Mouse (Mus musculus): ENCODE data around the gene Esrrg.

Esrrg gene

DNA sequence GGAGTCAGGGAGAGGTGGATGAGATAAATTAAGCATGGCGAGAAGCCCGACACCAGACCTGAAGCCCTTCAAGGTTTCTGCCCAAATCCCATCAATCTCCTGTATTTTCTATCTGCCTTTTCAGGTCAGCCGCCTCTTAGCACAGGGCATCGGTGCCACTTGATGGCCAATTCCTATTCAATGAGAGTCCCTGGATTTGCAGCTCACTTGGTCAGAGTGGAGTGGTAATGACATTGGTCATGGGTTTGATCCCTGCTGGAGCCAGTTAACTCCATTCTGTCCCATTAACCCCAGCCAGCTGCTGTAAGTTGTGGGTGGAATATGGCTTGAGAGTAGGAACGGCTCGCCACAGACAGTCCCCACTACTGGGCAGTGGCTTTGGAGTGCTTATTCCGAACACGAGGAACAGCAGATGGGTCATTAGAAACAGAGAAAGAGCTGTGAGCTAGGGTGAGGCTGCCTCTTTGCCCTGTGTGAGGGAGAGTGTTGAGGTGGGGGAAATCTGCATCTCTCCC lies 101.9 kb downstream of the Esrrg start:
- no peak for DNase-seq

DNA sequence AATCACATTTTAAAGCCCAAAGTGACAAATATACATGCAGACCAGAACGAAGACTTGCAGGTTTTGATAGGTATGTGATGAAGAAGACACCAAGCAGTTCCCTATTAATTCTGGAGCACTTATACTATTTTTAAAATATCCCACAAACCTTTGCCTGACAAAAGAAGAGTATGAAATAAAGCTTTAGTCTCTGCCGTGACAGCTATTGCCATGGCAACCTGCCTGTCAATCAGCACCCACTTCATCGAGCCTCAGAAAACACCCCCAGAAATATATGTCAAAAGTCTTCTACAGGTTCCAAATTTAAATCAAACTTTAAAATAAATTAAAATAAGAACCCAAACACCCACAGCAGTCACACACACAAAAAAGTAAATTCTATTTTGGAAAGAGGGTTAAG lies 112.4 kb downstream of the Esrrg start:
- DNase-seq, result no peak

DNA sequence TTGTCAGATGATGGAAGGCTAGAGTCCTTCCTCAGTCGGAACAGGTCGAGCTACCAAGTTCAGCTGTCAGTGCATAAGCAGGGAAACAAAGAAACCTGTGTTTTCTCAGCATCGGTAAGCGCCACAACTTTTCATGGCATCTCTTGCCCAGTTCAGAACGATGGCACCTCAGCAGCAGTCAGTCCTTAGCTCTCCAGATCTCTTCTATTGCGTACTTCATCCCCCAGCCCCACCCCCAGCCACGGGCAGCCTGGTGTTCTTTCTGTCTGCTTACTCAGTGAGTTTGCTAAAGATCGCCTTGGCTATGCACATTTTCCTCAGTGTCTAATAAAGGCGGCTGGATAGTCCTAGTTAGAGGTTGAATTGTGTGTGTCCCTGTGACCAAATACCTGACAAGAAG lies 113.4 kb downstream of the Esrrg start:
- no peak for DNase-seq

DNA sequence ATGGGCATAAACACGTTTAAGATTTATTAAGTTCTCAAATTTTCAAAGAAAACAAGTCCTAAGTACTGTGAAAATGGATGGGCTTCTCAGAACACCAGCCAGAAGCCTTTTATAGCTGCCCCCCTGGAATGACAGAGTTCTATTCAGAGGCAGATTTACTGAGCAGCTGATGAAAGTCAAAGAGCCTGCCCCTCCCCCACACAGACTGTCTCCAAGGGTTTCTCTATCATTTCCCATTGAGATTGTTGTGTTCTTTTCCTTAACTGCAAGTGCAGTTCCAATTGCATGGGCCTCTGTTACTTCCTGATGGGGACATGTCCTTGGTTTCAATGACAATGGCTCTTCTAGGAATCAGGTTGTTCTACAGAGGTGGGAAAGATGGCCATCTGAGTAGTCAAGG lies 116.1 kb downstream of the Esrrg start:
- no peak for DNase-seq

DNA sequence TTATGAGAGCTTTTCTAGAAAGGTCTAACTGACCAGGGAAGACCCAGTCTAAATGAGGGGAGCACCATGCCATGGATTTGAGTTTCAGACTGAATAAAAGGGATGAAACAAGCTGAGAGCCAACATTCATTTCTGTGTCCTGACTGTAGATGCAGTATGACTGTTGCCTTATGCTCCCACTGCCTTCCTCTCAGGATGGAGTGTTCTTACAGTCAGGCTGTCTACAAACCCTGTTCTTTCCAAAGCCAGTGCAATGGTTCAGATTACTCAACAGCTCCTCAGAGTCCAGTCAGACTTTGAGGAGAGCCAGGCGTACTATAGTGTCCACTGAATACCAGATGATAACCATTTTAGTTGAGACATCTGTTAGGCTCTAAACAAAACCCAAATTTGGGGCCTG lies 116.8 kb downstream of the Esrrg start:
- no peak for DNase-seq

DNA sequence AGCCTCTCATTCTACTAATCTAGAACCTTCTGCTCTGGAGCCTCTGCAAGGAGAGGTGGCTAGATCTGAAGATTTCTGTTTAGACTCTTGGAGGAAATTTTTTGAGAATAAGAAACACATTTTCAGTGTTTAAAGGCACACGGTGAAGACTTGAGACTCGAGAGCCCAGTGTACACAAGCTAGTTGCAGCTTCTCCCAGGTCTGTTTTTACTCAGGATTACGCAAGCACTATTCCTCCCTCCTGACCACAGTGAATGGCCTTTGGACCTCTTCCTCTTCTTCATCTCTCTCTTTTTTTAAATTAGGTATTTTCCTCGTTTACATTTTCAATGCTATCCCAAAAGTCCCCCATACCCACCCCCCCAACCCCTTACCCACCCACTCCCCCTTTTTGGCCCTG lies 122.6 kb downstream of the Esrrg start:
- DNase-seq, result no peak

DNA sequence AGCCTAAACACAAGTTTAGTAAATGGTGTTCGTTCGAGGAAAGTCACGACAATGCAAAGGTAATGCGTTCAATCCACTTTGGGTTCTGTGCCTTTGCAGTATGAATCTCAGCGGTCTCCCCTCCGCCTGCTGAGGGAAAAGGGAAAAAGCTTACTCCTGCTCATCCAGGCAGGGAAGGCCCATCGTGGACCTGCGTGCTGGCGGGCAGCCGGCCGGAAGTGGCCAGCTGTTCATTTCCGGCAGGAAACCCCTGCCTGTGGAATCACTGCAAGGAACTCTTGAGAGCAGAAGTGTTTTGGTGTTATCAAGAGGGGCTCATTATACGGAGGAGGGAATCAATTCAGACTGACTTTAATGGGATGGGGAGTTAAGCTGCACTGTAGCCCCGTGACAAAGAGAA lies 127.9 kb downstream of the Esrrg start:
- no peak for DNase-seq

DNA sequence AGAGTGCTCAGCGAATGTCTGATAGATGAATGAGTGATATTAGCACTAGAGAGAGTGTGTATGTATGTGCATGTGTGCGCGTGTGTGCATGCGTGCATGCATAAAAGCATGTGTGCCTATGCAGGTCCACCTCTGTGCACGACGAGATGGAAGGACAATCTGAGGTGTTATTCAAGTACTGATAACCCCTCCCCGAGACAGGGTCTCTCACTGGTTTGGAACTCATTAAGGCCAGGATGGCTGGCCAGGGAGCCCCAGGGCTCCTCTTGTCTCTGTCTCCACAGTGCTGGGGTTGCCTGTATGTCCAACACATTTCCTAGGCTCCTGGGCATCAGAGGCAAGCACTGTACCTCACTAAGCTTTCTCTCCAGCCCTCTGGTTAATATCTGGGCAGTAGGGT lies 128.7 kb downstream of the Esrrg start:
- DNase-seq, result no peak

DNA sequence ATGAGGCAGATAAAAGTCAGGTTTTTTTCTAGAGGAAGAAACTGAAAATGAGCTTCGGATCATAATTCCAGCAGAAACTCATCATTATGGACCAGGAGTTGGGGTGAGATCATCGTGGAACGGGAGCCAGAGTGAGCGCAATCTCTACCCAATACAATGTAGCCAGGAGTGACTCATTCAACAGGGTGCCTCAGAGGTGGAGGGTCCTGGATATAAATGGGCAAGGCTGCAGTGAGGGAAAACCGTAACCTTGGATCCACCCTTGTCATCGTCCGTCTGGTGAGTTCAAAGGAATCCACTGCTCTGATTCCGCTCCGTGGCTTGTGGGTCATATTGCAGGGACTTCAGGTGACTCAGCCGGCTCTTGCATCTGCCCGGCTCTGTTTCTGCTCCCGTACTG lies 131.9 kb downstream of the Esrrg start:
- DNase-seq, result no peak

DNA sequence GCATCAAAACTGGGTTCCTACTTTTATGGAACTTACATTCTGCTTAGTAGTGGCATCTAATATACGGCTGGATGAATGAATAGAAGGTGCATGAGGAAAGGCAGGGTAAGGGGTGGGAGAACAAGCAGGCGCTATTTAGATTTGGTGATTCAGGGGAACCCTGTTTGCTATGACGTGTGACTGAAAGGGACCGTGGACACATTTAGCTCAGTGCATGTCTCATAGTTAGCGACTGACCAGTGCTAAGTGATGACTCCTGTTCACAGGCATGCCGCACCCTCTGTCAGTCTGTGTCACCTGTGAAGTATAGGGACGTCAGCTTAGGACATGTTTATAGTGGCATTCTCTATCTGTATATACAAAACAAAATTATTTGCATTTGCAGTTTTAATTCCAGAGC lies 132.7 kb downstream of the Esrrg start:
- DNase-seq, result no peak

DNA sequence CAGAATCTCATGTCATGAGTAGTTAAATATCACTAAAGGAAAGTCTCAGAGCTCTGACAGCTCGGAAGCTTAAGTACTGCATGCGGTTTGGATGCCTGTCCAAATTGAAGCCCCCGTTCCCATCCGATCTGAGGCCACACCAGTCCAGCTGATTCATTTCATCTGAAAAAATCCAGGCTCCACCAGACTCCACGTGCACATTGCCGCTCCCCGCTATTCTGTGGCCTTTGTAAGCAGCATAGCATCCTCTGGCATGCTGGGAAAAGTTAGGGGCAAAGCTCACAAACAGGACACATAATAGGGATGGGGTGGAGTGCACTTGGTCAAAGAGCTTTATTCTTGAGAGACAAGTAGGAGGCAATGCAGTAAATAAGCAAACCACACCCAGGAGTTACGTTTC lies 133.5 kb downstream of the Esrrg start:
- no peak for DNase-seq

DNA sequence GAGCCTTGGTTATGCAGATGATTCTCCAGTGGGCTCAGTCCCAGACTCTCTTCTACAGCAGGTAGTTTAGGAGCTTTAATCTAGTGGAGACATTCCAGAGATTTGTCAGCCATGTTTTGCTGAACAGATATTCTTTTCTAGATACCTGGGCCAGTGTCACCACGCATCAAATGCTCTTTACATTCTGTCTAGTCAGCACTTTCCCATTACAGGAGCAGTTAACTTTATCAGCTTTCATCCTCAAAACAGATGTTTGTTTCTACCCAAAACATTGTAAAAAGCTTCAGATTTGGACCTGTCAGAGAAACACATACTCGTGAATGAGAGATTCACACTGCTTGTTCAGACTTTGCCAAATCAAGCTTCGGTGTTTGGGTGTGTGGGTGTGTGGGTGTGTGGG lies 140.7 kb downstream of the Esrrg start:
- DNase-seq, result no peak

DNA sequence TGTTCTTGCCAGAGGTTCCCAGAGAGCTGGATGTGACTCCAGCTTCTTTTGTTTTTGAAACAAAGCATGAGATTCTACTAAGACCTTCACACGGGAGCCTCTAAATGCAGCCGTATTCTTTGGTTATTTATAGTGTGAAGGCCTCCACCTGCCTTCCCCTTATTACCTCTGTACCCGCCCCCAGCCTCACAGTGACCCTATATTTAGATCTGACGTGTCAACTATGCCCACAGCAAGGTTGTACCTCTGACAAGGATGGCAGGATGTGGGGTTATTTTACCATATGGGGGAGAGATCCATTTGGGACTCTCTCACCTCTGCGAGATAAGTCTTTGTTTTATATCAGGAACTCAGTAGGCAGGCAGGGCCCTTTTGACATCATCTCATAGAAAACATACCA lies 141.3 kb downstream of the Esrrg start:
- no peak for DNase-seq

DNA sequence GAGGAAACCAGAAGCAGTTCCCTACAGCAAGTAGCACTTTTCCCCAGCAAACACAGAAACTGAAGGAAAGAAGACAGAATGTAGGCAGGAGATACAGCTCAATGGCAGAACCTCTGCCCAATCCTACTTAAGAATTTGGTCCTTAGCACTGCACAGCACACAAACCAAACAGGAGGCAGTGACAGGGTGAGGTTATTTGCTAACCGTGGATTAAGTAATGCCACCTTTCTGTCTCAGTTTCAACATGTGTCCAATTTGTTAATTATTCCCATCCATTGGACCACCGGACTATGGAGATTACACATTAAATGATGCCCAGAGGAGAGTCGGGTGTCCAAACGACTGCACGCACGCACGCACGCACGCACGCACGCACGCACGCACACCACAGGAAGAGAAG lies 146.9 kb downstream of the Esrrg start:
- no peak for DNase-seq

DNA sequence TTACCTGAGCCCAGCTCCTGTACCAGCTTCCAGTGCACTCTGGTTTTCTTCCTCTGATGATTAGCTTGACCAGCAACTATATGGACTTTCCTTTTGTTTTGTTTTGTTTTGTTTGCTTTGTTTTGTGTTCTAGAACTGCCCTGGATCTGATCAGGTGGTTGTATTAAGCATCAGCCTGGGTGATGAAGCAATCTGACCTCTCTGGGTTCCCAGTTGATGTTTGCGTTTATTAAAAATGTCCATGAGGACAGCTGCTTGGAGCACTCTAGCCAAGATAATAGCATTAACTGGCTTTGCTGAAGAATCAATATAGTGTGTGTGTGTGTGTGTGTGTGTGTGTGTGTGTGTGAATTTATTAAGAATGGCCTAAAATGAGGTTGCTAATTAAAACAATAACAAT lies 149.4 kb downstream of the Esrrg start:
- DNase-seq, result no peak

DNA sequence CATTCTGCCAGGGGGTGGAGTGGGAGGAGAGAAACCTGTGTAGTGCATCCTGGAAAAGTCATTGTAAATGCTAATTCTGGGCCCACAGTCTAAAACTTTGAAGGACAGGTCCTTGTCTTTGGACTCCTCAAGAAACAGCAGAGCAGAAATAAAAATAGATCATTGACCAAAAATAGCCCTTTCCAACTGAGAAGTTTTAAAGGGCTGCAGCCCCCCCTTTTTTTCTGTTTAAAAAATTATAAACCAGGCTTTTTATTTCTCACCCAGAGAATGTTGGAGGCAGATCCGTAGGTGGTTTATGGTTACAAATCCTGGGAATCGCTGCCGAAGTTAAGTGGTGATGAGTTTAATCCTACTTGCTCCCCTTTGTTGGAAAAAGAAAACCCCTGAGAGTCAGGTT lies 150.0 kb downstream of the Esrrg start:
- DNase-seq, result no peak

DNA sequence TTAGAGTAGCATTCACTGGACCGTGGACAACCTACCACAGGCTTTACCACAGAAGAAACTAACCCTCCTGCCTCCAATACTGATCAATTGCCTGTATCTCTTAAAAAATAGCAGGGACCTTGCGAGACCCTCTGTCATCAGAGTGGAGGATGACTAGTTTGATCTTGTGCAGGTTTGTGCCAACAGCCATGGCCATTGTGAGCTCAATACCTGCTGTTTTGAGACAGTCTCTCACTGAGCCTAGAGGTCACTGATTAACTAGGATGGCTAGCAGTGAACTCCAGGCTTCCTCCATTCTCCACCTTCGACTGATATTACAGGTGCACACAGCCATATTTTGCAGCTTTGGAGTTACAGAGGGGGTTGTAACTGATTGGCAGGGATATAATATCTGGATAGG lies 150.9 kb downstream of the Esrrg start:
- DNase-seq, result no peak

DNA sequence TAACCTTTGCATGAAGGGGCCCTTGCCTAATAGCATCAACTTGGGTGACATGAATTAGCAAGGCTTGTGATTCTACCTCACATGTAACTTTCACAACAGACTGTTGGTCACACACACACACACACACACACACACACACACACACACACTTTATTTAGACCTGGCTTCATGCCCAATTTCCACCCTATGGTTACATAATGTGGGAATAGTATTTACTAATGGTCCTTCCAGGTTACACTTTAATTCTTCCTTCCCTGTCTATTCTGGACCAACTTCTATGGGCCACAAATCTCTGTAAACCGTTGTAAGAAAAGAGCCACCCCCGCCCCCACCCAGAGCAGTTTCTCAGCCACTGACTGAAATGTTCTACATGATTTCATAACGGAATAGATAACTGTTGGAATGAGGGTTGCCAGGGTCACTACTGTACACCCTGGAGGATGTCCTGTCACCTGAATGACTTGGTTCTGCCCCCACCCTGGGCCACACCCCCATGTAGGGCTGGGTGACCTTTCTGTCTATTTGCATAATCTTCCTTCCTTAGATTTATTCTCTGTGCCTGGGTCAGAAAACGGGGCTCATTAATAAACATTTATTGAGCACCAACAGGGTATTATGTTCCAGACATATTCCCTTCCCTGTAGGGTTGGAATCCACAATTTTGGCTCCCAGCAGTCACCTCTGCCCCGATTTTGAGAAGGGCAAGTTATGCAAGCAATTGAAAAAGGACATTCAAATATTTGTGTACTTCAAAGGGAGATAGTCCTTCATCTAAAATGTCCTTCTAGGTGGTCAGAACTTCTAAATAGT lies 154.3 kb downstream of the Esrrg start:
- DNase-seq, result no peak

DNA sequence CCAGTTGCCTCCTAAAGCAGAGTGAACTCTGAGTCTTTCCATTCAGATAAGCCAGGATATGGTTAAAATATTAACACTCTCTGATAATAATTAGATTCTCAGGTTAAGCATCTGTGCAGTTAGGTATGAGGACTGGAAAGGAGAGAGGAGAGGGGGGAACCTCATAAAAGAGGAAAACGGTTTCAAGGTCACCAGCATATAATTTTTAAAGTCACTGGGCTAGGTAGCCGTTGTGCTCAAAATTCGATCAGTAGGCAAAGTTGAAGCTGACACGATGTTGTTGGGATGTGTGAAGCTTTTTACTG lies 154.8 kb downstream of the Esrrg start:
- DNase-seq, result no peak

DNA sequence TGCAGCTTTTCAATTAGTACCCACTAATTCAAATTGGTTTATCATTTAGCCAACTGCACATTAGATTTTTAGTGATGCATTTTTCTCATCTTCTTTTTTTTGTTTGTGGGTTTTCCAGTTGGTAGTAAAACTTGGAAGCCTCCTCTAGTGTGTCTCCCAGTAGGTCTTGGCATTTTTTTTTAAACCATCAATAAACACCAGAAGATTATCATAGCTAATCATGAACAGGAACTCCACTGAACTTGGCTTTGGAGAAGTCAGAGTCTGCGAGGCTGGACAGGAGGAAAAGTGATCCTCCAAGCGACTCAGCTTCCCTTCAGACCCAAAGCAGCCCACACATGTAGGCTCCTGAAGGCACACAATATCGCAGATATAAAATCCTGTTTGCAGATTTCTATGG lies 155.2 kb downstream of the Esrrg start:
- DNase-seq, result no peak

DNA sequence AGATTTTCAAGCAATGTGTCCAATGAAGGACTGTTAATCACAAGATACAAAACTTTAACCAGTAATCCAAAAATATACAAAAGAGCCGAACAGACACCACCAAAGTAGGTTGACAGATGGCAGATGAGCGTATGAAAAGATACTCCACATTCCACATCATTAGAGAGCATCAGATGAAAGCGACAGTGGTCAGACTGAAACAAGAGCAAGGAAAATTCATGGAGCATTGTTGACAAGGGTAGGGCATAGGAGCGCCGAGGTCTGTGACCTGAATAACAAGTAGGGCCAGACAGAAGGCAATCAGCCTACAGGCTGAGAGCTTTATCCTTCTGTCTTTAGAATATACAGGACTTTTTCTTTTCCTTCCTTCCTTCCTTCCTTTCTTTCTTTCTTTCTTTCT lies 157.0 kb downstream of the Esrrg start:
- DNase-seq, result no peak

DNA sequence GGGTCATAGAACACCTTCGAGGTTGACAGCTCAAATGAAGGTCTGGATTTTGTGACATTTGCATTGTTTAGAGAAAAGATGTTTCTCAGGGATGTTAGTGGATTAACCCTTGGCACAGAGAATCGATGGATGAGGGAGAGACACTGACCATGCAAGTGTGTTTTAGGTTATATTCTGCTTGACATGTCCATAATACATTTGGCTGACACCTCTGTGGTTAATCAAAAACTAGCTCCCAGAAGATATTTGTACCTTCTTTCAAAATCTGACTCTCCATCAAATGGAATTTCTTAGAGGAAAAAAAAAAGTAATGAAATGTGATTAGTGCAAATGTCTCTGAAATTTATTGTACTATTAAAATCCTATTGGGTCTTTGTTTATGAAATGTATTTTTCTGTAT lies 158.8 kb downstream of the Esrrg start:
- no peak for DNase-seq

DNA sequence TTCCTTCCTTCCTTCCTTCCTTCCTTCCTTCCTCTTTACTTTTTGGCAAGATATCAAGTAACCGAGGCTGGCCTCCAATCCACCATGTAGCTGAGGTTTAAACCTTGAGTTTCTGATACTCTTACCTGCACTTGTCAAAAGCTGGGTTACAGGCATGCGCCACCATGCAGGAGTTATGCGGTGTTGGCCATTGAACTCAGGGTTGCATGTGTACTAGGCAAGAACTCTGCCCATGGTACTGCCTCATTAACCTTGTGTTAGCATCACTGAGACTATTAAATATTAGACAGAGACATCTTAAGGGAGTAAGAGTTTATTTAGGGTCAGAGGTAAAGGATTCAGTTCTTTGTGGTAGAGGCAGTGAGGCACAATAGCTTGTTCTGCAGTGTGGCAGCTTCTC lies 161.6 kb downstream of the Esrrg start:
- DNase-seq, result no peak

DNA sequence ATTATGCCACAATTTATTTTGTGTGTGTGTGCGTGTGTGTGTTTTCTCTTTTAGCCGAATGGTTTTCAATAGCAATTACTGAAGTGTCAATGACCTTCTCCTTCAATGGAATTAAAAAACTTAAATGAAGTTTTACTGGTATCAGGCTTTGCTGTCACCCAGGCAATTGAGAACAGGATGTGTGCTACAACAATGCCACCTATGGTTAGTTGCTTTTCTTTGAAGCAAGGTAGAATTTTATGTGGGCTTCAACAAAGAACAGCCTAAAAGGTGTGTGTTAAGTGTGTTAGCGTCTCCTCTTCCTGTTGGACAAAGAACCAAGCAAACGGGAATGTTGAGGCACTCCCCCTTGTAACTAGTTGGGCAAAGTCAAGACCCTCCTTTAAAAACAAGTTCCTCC lies 162.5 kb downstream of the Esrrg start:
- DNase-seq, result no peak

DNA sequence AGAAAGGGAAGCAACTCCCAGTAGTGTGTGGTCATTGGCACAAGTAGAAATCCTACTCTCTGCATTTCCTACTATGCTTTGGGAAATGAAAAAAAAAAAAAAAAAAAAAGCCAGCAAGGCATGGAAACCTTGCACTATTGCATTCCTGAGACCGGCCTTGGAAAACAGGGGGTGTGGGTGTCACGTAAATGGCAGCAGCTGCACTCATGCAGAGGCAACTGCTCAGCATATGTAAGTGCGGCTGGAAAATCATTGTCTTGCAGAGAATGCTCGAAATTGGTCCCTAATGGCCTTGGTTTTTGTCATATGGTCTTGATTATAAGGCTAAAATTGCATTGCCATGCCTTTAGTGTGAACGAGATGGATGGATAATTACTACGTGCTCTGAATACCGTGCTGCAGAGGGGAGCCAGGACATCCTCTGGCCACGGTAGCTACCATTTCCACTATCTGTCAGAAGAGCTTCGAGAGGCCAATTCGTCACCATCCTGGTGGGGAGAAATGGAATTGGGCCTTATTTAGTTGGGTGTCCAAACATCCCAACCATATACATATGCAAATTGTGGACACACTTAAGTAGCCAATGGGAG lies 171.1 kb downstream of the Esrrg start:
- DNase-seq, result no peak

Data from cerebellum, adult 11 months (tissue).